Mouse (Mus musculus): ENCODE data around the gene Sbds. TPM values are rescaled to one million over a fixed set of nuclear protein-coding genes. Genes with fewer than 3 reads are reported as not detected.

Gene Sbds
- polyA plus RNA-seq, 1 experiment: 40.7 TPM

DNA sequence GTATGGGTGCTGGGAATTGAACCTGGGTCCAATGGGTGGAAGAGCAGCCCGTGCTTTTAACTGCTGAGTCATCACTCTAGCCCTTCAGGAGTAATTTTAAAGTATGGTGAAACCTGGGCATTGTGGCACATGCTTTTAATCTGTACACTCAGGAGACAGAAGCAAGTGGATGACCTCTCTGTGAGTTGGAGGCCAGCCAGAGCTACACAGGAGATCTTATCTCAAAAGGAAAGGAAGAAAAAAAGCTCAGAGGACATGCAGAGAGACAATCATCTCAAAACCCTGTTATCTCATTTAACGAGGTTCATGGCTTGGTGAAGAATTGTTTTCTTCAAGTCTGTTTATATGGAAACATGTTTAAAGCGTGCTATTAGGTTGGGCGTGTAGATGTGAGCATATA, 51.4 kb downstream of the Sbds start:
- H3K4me3 ChIP-seq (ENCODE audit: insufficient read depth, low read depth, low read length): no peak overlapping the region
- peaks cover 20% of the 10 kb centered on the region; the same call in 1 of the 2 replicates for H3K4me1 ChIP-seq (ENCODE audit: control insufficient read depth, insufficient read depth, low read length)
- peaks cover 3% of the 10 kb centered on the region; the same call in 1 of the 2 replicates for H3K36me3 ChIP-seq (ENCODE audit: control insufficient read depth, insufficient read depth, low read length)
- DNase-seq: no peak
- WGBS: 69% methylated on average over 4 of the region's 4 CpGs
- H3K27me3 ChIP-seq (replicated peaks; ENCODE audit: control insufficient read depth, insufficient read depth, low read length): no peaks in the 10 kb centered on the region
- no peak for TF ChIP-seq CTCF (conservative IDR thresholded peaks at IDR 0.05; ENCODE audit: insufficient read depth, insufficient read length, low read depth, low read length)
- no peak for TF ChIP-seq POLR2A (IDR thresholded peaks at IDR 0.05; ENCODE audit: low read depth, low read length)
- H3K27ac ChIP-seq (ENCODE audit: insufficient read depth, low read depth, low read length): no peak overlapping the region

- 31% methylated on average over 10 of the region's 10 CpGs for WGBS
- Histone ChIP-seq H3K4me1 (ENCODE audit: control insufficient read depth, insufficient read depth, low read length) (peaks cover 20% of the 10 kb centered on the region; the same call in 1 of the 2 replicates), H3K4me3 (ENCODE audit: insufficient read depth, low read depth, low read length) (no peak overlapping the region), H3K36me3 (ENCODE audit: control insufficient read depth, insufficient read depth, low read length) (peaks cover 7% of the 10 kb centered on the region; the same call in 1 of the 2 replicates), H3K27ac (ENCODE audit: insufficient read depth, low read depth, low read length) (peak overlapping the region; percentile 61), H3K27me3 (replicated peaks; ENCODE audit: control insufficient read depth, insufficient read depth, low read length) (no peaks in the 10 kb centered on the region)
- TF ChIP-seq POLR2A (IDR thresholded peaks at IDR 0.05; ENCODE audit: low read depth, low read length): no peak
- DNase-seq: peak; percentile 77
These were observed 54.9 kb downstream of the Sbds start for GRCm38 (mm10) chr5:130200233-130201029.

DNA sequence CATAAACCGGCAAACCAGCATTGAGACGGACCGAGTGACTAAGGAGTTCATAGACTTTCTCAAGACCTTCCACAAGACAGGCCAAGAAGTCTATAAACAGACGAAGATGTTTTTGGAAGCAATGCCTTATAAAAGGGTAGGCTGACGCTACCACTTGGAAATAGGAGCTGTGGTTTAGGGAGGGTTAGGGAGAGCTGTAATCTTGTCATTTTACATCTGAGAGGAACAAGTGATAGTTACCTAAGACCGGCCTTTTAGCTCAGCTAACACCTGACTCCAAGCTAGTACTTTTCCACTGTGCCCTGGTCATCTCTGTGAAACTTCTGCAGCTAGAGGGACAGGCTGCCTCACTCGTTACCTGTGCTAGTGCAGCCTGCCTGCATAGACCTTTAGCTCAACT, 57.3 kb downstream of the Sbds start:
- H3K4me1 ChIP-seq (ENCODE audit: control insufficient read depth, insufficient read depth, low read length): peaks cover 20% of the 10 kb centered on the region; the same call in 1 of the 2 replicates
- no peaks in the 10 kb centered on the region for H3K27me3 ChIP-seq (replicated peaks; ENCODE audit: control insufficient read depth, insufficient read depth, low read length)
- no peak overlapping the region for H3K4me3 ChIP-seq (ENCODE audit: insufficient read depth, low read depth, low read length)
- no peak for TF ChIP-seq CTCF (conservative IDR thresholded peaks at IDR 0.05; ENCODE audit: insufficient read depth, insufficient read length, low read depth, low read length)
- TF ChIP-seq POLR2A (IDR thresholded peaks at IDR 0.05; ENCODE audit: low read depth, low read length): no peak
- 66% methylated on average over 7 of the region's 7 CpGs for WGBS
- no peak for DNase-seq
- peaks cover 7% of the 10 kb centered on the region; the same call in 1 of the 2 replicates for H3K36me3 ChIP-seq (ENCODE audit: control insufficient read depth, insufficient read depth, low read length)
- H3K27ac ChIP-seq (ENCODE audit: insufficient read depth, low read depth, low read length): peak overlapping the region; percentile 35

- no peak for TF ChIP-seq CTCF (conservative IDR thresholded peaks at IDR 0.05; ENCODE audit: insufficient read depth, insufficient read length, low read depth, low read length)
- TF ChIP-seq POLR2A (IDR thresholded peaks at IDR 0.05; ENCODE audit: low read depth, low read length): no peak
- H3K4me1 ChIP-seq (ENCODE audit: control insufficient read depth, insufficient read depth, low read length): peaks cover 15% of the 10 kb centered on the region; the same call in 1 of the 2 replicates
- peak overlapping the region; percentile 36; the same call in 1 of the 2 replicates for H3K27ac ChIP-seq (ENCODE audit: insufficient read depth, low read depth, low read length)
- H3K36me3 ChIP-seq (ENCODE audit: control insufficient read depth, insufficient read depth, low read length): peaks cover 7% of the 10 kb centered on the region; the same call in 1 of the 2 replicates
- DNase-seq: no peak
- no peaks in the 10 kb centered on the region for H3K27me3 ChIP-seq (replicated peaks; ENCODE audit: control insufficient read depth, insufficient read depth, low read length)
- no peak overlapping the region for H3K4me3 ChIP-seq (ENCODE audit: insufficient read depth, low read depth, low read length)
- WGBS: 43% methylated on average over 3 of the region's 3 CpGs
These were observed 57.9 kb downstream of the Sbds start for GRCm38 (mm10) chr5:130197454-130197853.

DNA sequence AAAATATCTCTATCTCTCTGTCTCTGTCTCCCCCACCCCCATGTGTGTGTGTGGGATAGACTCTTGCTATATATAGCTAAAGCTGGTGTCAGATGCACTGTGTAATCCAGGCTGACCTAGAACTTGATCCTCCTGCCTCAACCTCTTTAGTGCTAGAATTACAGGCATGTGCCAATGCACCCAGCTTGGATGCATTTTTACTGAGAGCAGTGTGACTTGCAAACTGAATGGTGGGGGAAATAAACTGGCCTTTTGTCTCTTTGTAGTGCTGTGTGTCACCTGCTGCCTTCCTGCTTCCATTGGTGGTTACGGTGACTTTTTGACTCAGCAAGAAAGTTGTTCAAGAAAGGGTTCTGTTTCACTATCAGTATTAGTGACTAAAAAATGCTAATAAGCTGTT, 59.0 kb downstream of the Sbds start:
- TF ChIP-seq POLR2A (IDR thresholded peaks at IDR 0.05; ENCODE audit: low read depth, low read length): no peak
- WGBS: 88% methylated on average over 1 of the region's 1 CpGs
- DNase-seq: no peak
- peaks cover 7% of the 10 kb centered on the region; the same call in 1 of the 2 replicates for H3K36me3 ChIP-seq (ENCODE audit: control insufficient read depth, insufficient read depth, low read length)
- no peak overlapping the region for H3K4me3 ChIP-seq (ENCODE audit: insufficient read depth, low read depth, low read length)
- no peak overlapping the region for H3K27ac ChIP-seq (ENCODE audit: insufficient read depth, low read depth, low read length)
- no peaks in the 10 kb centered on the region for H3K27me3 ChIP-seq (replicated peaks; ENCODE audit: control insufficient read depth, insufficient read depth, low read length)
- H3K4me1 ChIP-seq (ENCODE audit: control insufficient read depth, insufficient read depth, low read length): peaks cover 20% of the 10 kb centered on the region

Other genes with a start within 250 kb of the Sbds start
- 440 and 469 TPM in 2 replicates for gene Asl, start 226.3 kb downstream of the Sbds start, polyA plus RNA-seq (2012; rRNA removed)
- gene Crcp, start 226.2 kb downstream of the Sbds start, polyA plus RNA-seq (2012; rRNA removed): 14.4 and 19.3 TPM in 2 replicates
- 8.0 and 8.7 TPM in 2 replicates for gene Tpst1, start 182.2 kb downstream of the Sbds start, polyA plus RNA-seq (2012; rRNA removed)
- gene Kctd7, start 110.7 kb downstream of the Sbds start, polyA plus RNA-seq (2012; rRNA removed): 2.4 and 4.3 TPM in 2 replicates
- 18.4 and 20.9 TPM in 2 replicates for gene Rabgef1, start 83.7 kb downstream of the Sbds start, polyA plus RNA-seq (2012; rRNA removed)
- gene Tmem248, start 38.4 kb downstream of the Sbds start, polyA plus RNA-seq (2012; rRNA removed): 29.2 and 30.9 TPM in 2 replicates
- gene Tyw1, start 89 bp upstream of the Sbds start, polyA plus RNA-seq (2012; rRNA removed): 12.1 and 12.7 TPM in 2 replicates
- 0.02 and 0.04 TPM in 2 replicates for gene Caln1, start 113.9 kb upstream of the Sbds start, polyA plus RNA-seq (2012; rRNA removed)
- gene A330070K13Rik, start 129.1 kb upstream of the Sbds start, polyA plus RNA-seq (2012; rRNA removed): not detected in 2 replicates

Measured in kidney, adult 2 months (tissue).